In genomic region chr3:107062771-107063170, GRCm38 (mm10) we compare ENCODE assay signal across 17 mouse cellular contexts. TPM values are rescaled to one million over a fixed set of nuclear protein-coding genes. Genes with fewer than 3 reads are reported as not detected.
DNase-seq lines count a peak whose midpoint lies in the region; ATAC-seq and TF ChIP-seq lines count a peak whose summit lies in the region.
"Had no signal": no experiment of that assay in that cellular context is flagged by ENCODE, and none has a peak within 500 bp of the region (broad histone marks: within the 10 kb centered on the region; RNA-seq: fewer than 3 reads in every experiment).

No protein-coding gene starts in this region.

- TF ChIP-seq EP300 in heart, postnatal 0 days (IDR thresholded peaks at IDR 0.05; ENCODE audit: low read depth) = no peak

- H3K4me2 ChIP-seq in heart, postnatal 0 days (ENCODE audit: low read depth, low read length) = no peak overlapping the region
- H3K4me2 ChIP-seq in intestine, embryonic 15.5 days (replicated peaks) = no peak overlapping the region

- no peak overlapping the region for H3K27ac ChIP-seq in heart, postnatal 0 days (ENCODE audit: low read depth)
- H3K27ac ChIP-seq in intestine, embryonic 15.5 days = no peak overlapping the region
- H3K27ac ChIP-seq: hindbrain, embryonic 10.5 days; liver, embryonic 14.5 days; stomach, postnatal 0 days had no signal

- intact Hi-C loops in left cerebral cortex, postnatal 36 days (cut with DNase I) = no loop called here

- no peaks in the 10 kb centered on the region for H3K36me3 ChIP-seq in heart, postnatal 0 days (replicated peaks; ENCODE audit: control insufficient read depth, insufficient read depth, low read length)
- H3K36me3 ChIP-seq in intestine, embryonic 15.5 days = no peaks in the 10 kb centered on the region
- H3K36me3 ChIP-seq: hindbrain, embryonic 10.5 days had no signal

- ATAC-seq in heart, postnatal 0 days (ENCODE audit: insufficient read depth, low read depth) = no peak
- ATAC-seq in CD4-positive, CD25-positive, alpha-beta regulatory T cell, adult 4 months = peak; percentile 91
- ATAC-seq in granulocyte monocyte progenitor cell, adult 5-6 weeks (replicated peaks; ENCODE audit: poor library complexity, severe bottlenecking) = peak; percentile 94
- no peak for ATAC-seq in intestine, embryonic 15.5 days

- H3K9ac ChIP-seq in heart, postnatal 0 days (replicated peaks; ENCODE audit: low read depth, low read length) = no peak overlapping the region
- no peak overlapping the region for H3K9ac ChIP-seq in intestine, embryonic 15.5 days
- H3K9ac ChIP-seq: liver, embryonic 14.5 days had no signal

- H3K9me3 ChIP-seq in heart, postnatal 0 days (replicated peaks; ENCODE audit: control insufficient read depth, low read length) = no peaks in the 10 kb centered on the region
- no peaks in the 10 kb centered on the region for H3K9me3 ChIP-seq in intestine, embryonic 15.5 days
- H3K9me3 ChIP-seq: hindbrain, embryonic 10.5 days; megakaryocyte, embryonic 14.5 days had no signal

- H3K4me3 ChIP-seq in heart, postnatal 0 days (ENCODE audit: low read depth, low read length) = no peak overlapping the region
- H3K4me3 ChIP-seq in intestine, embryonic 15.5 days (replicated peaks) = no peak overlapping the region
- H3K4me3 ChIP-seq: hindbrain, embryonic 10.5 days; megakaryocyte, embryonic 14.5 days had no signal

- H3K4me1 ChIP-seq in heart, postnatal 0 days (ENCODE audit: control insufficient read depth, insufficient read depth) = no peaks in the 10 kb centered on the region
- H3K4me1 ChIP-seq in intestine, embryonic 15.5 days (replicated peaks) = no peaks in the 10 kb centered on the region
- H3K4me1 ChIP-seq: hindbrain, embryonic 10.5 days had no signal

- no peak for TF ChIP-seq CTCF in heart, postnatal 0 days (IDR thresholded peaks at IDR 0.05; ENCODE audit: low read depth)

- no peaks in the 10 kb centered on the region for H3K27me3 ChIP-seq in heart, postnatal 0 days (ENCODE audit: control insufficient read depth, insufficient read depth, low read length)
- no peaks in the 10 kb centered on the region for H3K27me3 ChIP-seq in intestine, embryonic 15.5 days (replicated peaks)

- peak; percentile 13 for DNase-seq in heart, postnatal 0 days (ENCODE audit: low spot score)
- no peak for DNase-seq in heart, postnatal 4 days
- peak; percentile 96 for DNase-seq in 3T3-L1 (ENCODE audit: low read depth, low spot score)
- no peak for DNase-seq in cerebellum, postnatal 25 days
- no peak for DNase-seq in left cerebral cortex, postnatal 36 days (ENCODE audit: low spot score in 2 of 2)
- DNase-seq: cerebellum, adult 9-10 months; gastrocnemius, postnatal 25 days; kidney, adult 2 months; left cerebral cortex, postnatal 4 days; spleen, adult 18-20 months had no signal

- WGBS in heart, postnatal 0 days = 53% methylated on average over 1 of the region's 1 CpGs
- WGBS in intestine, embryonic 15.5 days = 53% methylated on average over 1 of the region's 1 CpGs

RNA-seq across cellular contexts. Expression of gene Kcna3, which starts 26.8 kb away (rescaled TPM):
- 1.7 TPM in 1 of 2 replicates, not detected in the other for total RNA-seq in heart, postnatal 0 days (2014; rRNA removed; ENCODE audit: low replicate concordance)
- polyA plus RNA-seq in heart, postnatal 0 days (2015; fragmentation: Nextera tagmentation; extraction: Ambion mirVana) = 0.10 and 0.19 TPM in 2 replicates
- under 1 TPM; 0.50 to 0.69 TPM for total RNA-seq in heart, postnatal 4 days (2021)
- 10 to 100 TPM in 1 of 2 experiments, 1 to 10 TPM in 1; 9.8 to 15.2 TPM for polyA plus RNA-seq in CD4-positive, CD25-positive, alpha-beta regulatory T cell, adult 4 months (2017; shearing (Covaris generic))
- total RNA-seq in granulocyte monocyte progenitor cell, adult 5-6 weeks (2014; fragmentation: Nextera tagmentation) = 8.4 and 15.0 TPM in 2 replicates
- 4.4 and 5.1 TPM in 2 replicates for total RNA-seq in granulocyte monocyte progenitor cell, adult 5-6 weeks (2017)
- polyA plus RNA-seq in intestine, embryonic 15.5 days (2015; fragmentation: Nextera tagmentation; extraction: Ambion mirVana) = 0.96 and 1.2 TPM in 2 replicates
- total RNA-seq in left cerebral cortex, postnatal 36 days (2021) = 10 to 100 TPM; 30.7 to 31.1 TPM
- total RNA-seq: gastrocnemius, postnatal 25 days had no signal

RNA-seq across cellular contexts. Expression of gene Kcna2, which starts 38.2 kb away (rescaled TPM):
- total RNA-seq in heart, postnatal 0 days (2014; rRNA removed; ENCODE audit: low replicate concordance) = 0.99 and 1.2 TPM in 2 replicates
- 0.01 and 0.07 TPM in 2 replicates for polyA plus RNA-seq in heart, postnatal 0 days (2015; fragmentation: Nextera tagmentation; extraction: Ambion mirVana)
- total RNA-seq in heart, postnatal 4 days (2021) = under 1 TPM; 0.14 to 0.43 TPM
- under 1 TPM; 0.35 to 0.76 TPM for polyA plus RNA-seq in CD4-positive, CD25-positive, alpha-beta regulatory T cell, adult 4 months (2017; shearing (Covaris generic))
- total RNA-seq in granulocyte monocyte progenitor cell, adult 5-6 weeks (2014; fragmentation: Nextera tagmentation) = not detected in 2 replicates
- total RNA-seq in granulocyte monocyte progenitor cell, adult 5-6 weeks (2017) = 0.04 TPM in 1 of 2 replicates, not detected in the other
- 0.08 and 0.09 TPM in 2 replicates for polyA plus RNA-seq in intestine, embryonic 15.5 days (2015; fragmentation: Nextera tagmentation; extraction: Ambion mirVana)
- 100 to 1,000 TPM; 148 to 155 TPM for total RNA-seq in left cerebral cortex, postnatal 36 days (2021)

Comparison
In these comparisons a context has a peak if more than half of its experiments do, and no peak if none do; other contexts are left out.
1. DNase-seq: peak in heart, postnatal 0 days (single experiment) and 3T3-L1 (single experiment); none in heart, postnatal 4 days (single experiment), cerebellum, postnatal 25 days (0 of 2) and left cerebral cortex, postnatal 36 days (0 of 2).
2. ATAC-seq: peak in CD4-positive, CD25-positive, alpha-beta regulatory T cell, adult 4 months (single experiment) and granulocyte monocyte progenitor cell, adult 5-6 weeks (single experiment); none in heart, postnatal 0 days (single experiment) and intestine, embryonic 15.5 days (single experiment).
3. RNA of gene Kcna2, which starts 38.2 kb away (total RNA-seq): 148 to 155 TPM in left cerebral cortex, postnatal 36 days; 0.99 to 1.2 TPM in heart, postnatal 0 days, 0.14 to 0.43 TPM in heart, postnatal 4 days and 0.04 TPM in granulocyte monocyte progenitor cell, adult 5-6 weeks; every median in the first group is over 10 times any median in the second.